8 mouse cellular contexts compared by ENCODE assay signal in genomic region chrX:7728922-7729265, GRCm38 (mm10). TPM values are rescaled to one million over a fixed set of nuclear protein-coding genes. Genes with fewer than 3 reads are reported as not detected.
A peak's percentile ranks its signal among the peaks of the same experiment; 100 is the strongest.
DNase-seq lines count a peak whose midpoint lies in the region; ATAC-seq and TF ChIP-seq lines count a peak whose summit lies in the region.

No protein-coding gene starts in this region.

- no peak for TF ChIP-seq POLR2A in MEL (IDR thresholded peaks at IDR 0.05; ENCODE audit: control insufficient read depth in 1 of 2, insufficient read depth in 1 of 2, low read depth in 1 of 2, low read length in 2 of 2, poor library complexity in 1 of 2)

- TF ChIP-seq CTCF in MEL (IDR thresholded peaks at IDR 0.05 in 2 of 3, conservative IDR thresholded peaks at IDR 0.05 in 1 of 3; ENCODE audit: control insufficient read depth in 1 of 3, insufficient read depth in 1 of 3, low read depth in 2 of 3, low read length in 3 of 3, poor library complexity in 1 of 3, severe bottlenecking in 1 of 3) = no peak
- TF ChIP-seq CTCF in heart, postnatal 0 days (IDR thresholded peaks at IDR 0.05; ENCODE audit: low read depth) = no peak

- DNase-seq in heart, postnatal 25 days (ENCODE audit: low spot score) = no peak
- no peak for DNase-seq in MEL (ENCODE audit: low read depth, low spot score)
- DNase-seq in heart, postnatal 0 days (ENCODE audit: low spot score) = no peak
- DNase-seq in midbrain, embryonic 10.5 days (ENCODE audit: low spot score) = no peak
- no peak for DNase-seq in right cerebral cortex, postnatal 4 days
- no peak for DNase-seq in adrenal gland, postnatal 4 days (ENCODE audit: low spot score in 2 of 2)
- DNase-seq in spleen, adult 18-20 months = no peak

- H3K4me1 ChIP-seq in heart, embryonic 13.5 days = peaks cover 9% of the 10 kb centered on the region; the same call in 1 of the 2 replicates
- peaks cover 3 to 11% of the 10 kb centered on the region in 2 experiments; a peak in 2 of 4 replicates for H3K4me1 ChIP-seq in MEL (ENCODE audit: control insufficient read depth in 1 of 2, insufficient read depth in 2 of 2, low read length in 2 of 2)
- no peaks in the 10 kb centered on the region for H3K4me1 ChIP-seq in heart, postnatal 0 days (ENCODE audit: control insufficient read depth, insufficient read depth)
- H3K4me1 ChIP-seq in midbrain, embryonic 10.5 days = peaks cover 16% of the 10 kb centered on the region

- no peak overlapping the region for H3K27ac ChIP-seq in heart, embryonic 13.5 days (replicated peaks)
- H3K27ac ChIP-seq in MEL (ENCODE audit: control insufficient read depth, low read depth, low read length) = no peak overlapping the region
- no peak overlapping the region for H3K27ac ChIP-seq in heart, postnatal 0 days (ENCODE audit: low read depth)
- H3K27ac ChIP-seq in midbrain, embryonic 10.5 days (replicated peaks) = peak overlapping the region; percentile 81

- H3K4me3 ChIP-seq in heart, embryonic 13.5 days = peak overlapping the region; percentile 58
- peak overlapping the region; percentile 63 to 77 for H3K4me3 ChIP-seq in MEL (ENCODE audit: control insufficient read depth in 1 of 2, insufficient read depth in 1 of 2, low read depth in 2 of 2, low read length in 2 of 2)
- H3K4me3 ChIP-seq in heart, postnatal 0 days (ENCODE audit: low read depth, low read length) = peak overlapping the region; percentile 49
- H3K4me3 ChIP-seq in midbrain, embryonic 10.5 days = peak overlapping the region; percentile 58

- H3K9ac ChIP-seq in heart, embryonic 13.5 days = peak overlapping the region; percentile 78
- H3K9ac ChIP-seq in MEL (ENCODE audit: control insufficient read depth, low read depth, low read length, poor library complexity, severe bottlenecking) = peak overlapping the region; percentile 60
- H3K9ac ChIP-seq in heart, postnatal 0 days (replicated peaks; ENCODE audit: low read depth, low read length) = peak overlapping the region; percentile 20; the same call in 1 of the 2 replicates

- H3K79me2 ChIP-seq in MEL (ENCODE audit: control insufficient read depth, insufficient read depth, low read length, poor library complexity) = no peaks in the 10 kb centered on the region; the same call in 1 of the 2 replicates

- H3K36me3 ChIP-seq in heart, embryonic 13.5 days = peaks cover 27% of the 10 kb centered on the region
- H3K36me3 ChIP-seq in MEL (ENCODE audit: control insufficient read depth in 1 of 2, insufficient read depth in 2 of 2, low read length in 2 of 2) = no peaks in the 10 kb centered on the region
- H3K36me3 ChIP-seq in heart, postnatal 0 days (replicated peaks; ENCODE audit: control insufficient read depth, insufficient read depth, low read length) = peaks cover 23% of the 10 kb centered on the region
- peaks cover 29% of the 10 kb centered on the region for H3K36me3 ChIP-seq in midbrain, embryonic 10.5 days

- no peaks in the 10 kb centered on the region for H3K9me3 ChIP-seq in heart, embryonic 13.5 days
- H3K9me3 ChIP-seq in MEL (replicated peaks; ENCODE audit: insufficient read depth, low read length) = no peaks in the 10 kb centered on the region
- no peaks in the 10 kb centered on the region for H3K9me3 ChIP-seq in heart, postnatal 0 days (replicated peaks; ENCODE audit: control insufficient read depth, low read length)
- H3K9me3 ChIP-seq in midbrain, embryonic 10.5 days (replicated peaks) = peaks cover 25% of the 10 kb centered on the region

- intact Hi-C loops in heart, postnatal 25 days (cut with DNase I) = no loop called here

- no peak for TF ChIP-seq EP300 in MEL (IDR thresholded peaks at IDR 0.05; ENCODE audit: low read depth in 1 of 2, low read length in 2 of 2)
- TF ChIP-seq EP300 in heart, postnatal 0 days (IDR thresholded peaks at IDR 0.05; ENCODE audit: low read depth) = no peak

- no peak for ATAC-seq in heart, embryonic 13.5 days (ENCODE audit: extremely low read depth, insufficient number of reproducible peaks, low FRiP score, low TSS enrichment)
- no peak for ATAC-seq in heart, postnatal 0 days (ENCODE audit: insufficient read depth, low read depth)

- peak overlapping the region; percentile 69 for H3K4me2 ChIP-seq in heart, embryonic 13.5 days
- peak overlapping the region; percentile 61 for H3K4me2 ChIP-seq in heart, postnatal 0 days (ENCODE audit: low read depth, low read length)

- 29% methylated on average over 4 of the region's 4 CpGs for WGBS in heart, embryonic 13.5 days
- 33% methylated on average over 4 of the region's 4 CpGs for WGBS in heart, postnatal 0 days
- 50% methylated on average over 4 of the region's 4 CpGs for WGBS in midbrain, embryonic 10.5 days

- H3K27me3 ChIP-seq in heart, embryonic 13.5 days (replicated peaks) = no peaks in the 10 kb centered on the region
- no peaks in the 10 kb centered on the region for H3K27me3 ChIP-seq in MEL (ENCODE audit: control insufficient read depth in 1 of 2, insufficient read depth in 2 of 2, low read length in 2 of 2)
- H3K27me3 ChIP-seq in heart, postnatal 0 days (ENCODE audit: control insufficient read depth, insufficient read depth, low read length) = no peaks in the 10 kb centered on the region
- H3K27me3 ChIP-seq in midbrain, embryonic 10.5 days (ENCODE audit: low read depth, poor library complexity, severe bottlenecking) = no peaks in the 10 kb centered on the region

- TF ChIP-seq RAD21 in MEL (IDR thresholded peaks at IDR 0.05; ENCODE audit: low read depth, low read length) = no peak

TF ChIP-seq in MEL, 35 proteins besides CTCF, POLR2A, EP300 and RAD21 (continues in another document):
- TF ChIP-seq GATA1 (IDR thresholded peaks at IDR 0.05; ENCODE audit: low read depth, low read length) (no peak), KAT2A (conservative IDR thresholded peaks at IDR 0.05; ENCODE audit: low read depth, low read length) (no peak)

RNA-seq across cellular contexts. Expression of gene Praf2, which starts 0.7 kb away (rescaled TPM):
- 42.4 and 42.5 TPM in 2 replicates for polyA plus RNA-seq in heart, embryonic 13.5 days (2015; fragmentation: Nextera tagmentation; extraction: Ambion mirVana)
- 1 to 10 TPM; 6.5 to 6.9 TPM for total RNA-seq in heart, postnatal 25 days (2021)
- 19.1 and 23.0 TPM in 2 replicates for total RNA-seq in MEL (2012; rRNA removed)
- polyA plus RNA-seq in MEL (2012; ENCODE audit: insufficient read depth in 1 of 2, insufficient read length in 2 of 2, low read depth in 1 of 2, low replicate concordance in 2 of 2, missing spikeins in 1 of 2) = 10 to 100 TPM in 1 of 2 experiments, not detected in 1; 60.1 TPM
- 12.6 and 22.6 TPM in 2 replicates for total RNA-seq in heart, postnatal 0 days (2014; rRNA removed; ENCODE audit: low replicate concordance)
- polyA plus RNA-seq in heart, postnatal 0 days (2015; fragmentation: Nextera tagmentation; extraction: Ambion mirVana) = 11.0 and 13.6 TPM in 2 replicates
- polyA plus RNA-seq in midbrain, embryonic 10.5 days (2016; fragmentation: Nextera tagmentation; extraction: Ambion mirVana) = 85.9 and 90.5 TPM in 2 replicates
- total RNA-seq in adrenal gland, postnatal 4 days (2021) = 10 to 100 TPM; 15.5 to 16.0 TPM

RNA-seq across cellular contexts. Expression of gene Gm45208, which starts 6.8 kb away (rescaled TPM):
- 0.27 and 0.74 TPM in 2 replicates for polyA plus RNA-seq in heart, embryonic 13.5 days (2015; fragmentation: Nextera tagmentation; extraction: Ambion mirVana)
- total RNA-seq in heart, postnatal 25 days (2021) = under 1 TPM in 1 of 2 experiments, not detected in 1; 0.42 TPM
- total RNA-seq in MEL (2012; rRNA removed) = 0.36 TPM in 1 of 2 replicates, not detected in the other
- polyA plus RNA-seq in MEL (2012; ENCODE audit: insufficient read depth in 1 of 2, insufficient read length in 2 of 2, low read depth in 1 of 2, low replicate concordance in 2 of 2, missing spikeins in 1 of 2) = 10 to 100 TPM in 1 of 2 experiments, not detected in 1; 11.0 TPM
- 3.1 TPM in 1 of 2 replicates, not detected in the other for total RNA-seq in heart, postnatal 0 days (2014; rRNA removed; ENCODE audit: low replicate concordance)
- polyA plus RNA-seq in heart, postnatal 0 days (2015; fragmentation: Nextera tagmentation; extraction: Ambion mirVana) = not detected in 2 replicates
- 0.36 and 0.50 TPM in 2 replicates for polyA plus RNA-seq in midbrain, embryonic 10.5 days (2016; fragmentation: Nextera tagmentation; extraction: Ambion mirVana)
- 1 to 10 TPM in 1 of 2 experiments, not detected in 1; 1.4 TPM for total RNA-seq in adrenal gland, postnatal 4 days (2021)

RNA-seq across cellular contexts. Expression of gene Wdr45, which starts 14.8 kb away (rescaled TPM):
- 25.0 and 28.7 TPM in 2 replicates for polyA plus RNA-seq in heart, embryonic 13.5 days (2015; fragmentation: Nextera tagmentation; extraction: Ambion mirVana)
- 10 to 100 TPM; 34.4 to 44.8 TPM for total RNA-seq in heart, postnatal 25 days (2021)
- total RNA-seq in MEL (2012; rRNA removed) = 13.9 and 16.0 TPM in 2 replicates
- polyA plus RNA-seq in MEL (2012; ENCODE audit: insufficient read depth in 1 of 2, insufficient read length in 2 of 2, low read depth in 1 of 2, low replicate concordance in 2 of 2, missing spikeins in 1 of 2) = 10 to 100 TPM in 1 of 2 experiments, not detected in 1; 36.1 TPM
- total RNA-seq in heart, postnatal 0 days (2014; rRNA removed; ENCODE audit: low replicate concordance) = 24.2 and 52.7 TPM in 2 replicates
- polyA plus RNA-seq in heart, postnatal 0 days (2015; fragmentation: Nextera tagmentation; extraction: Ambion mirVana) = 27.1 and 29.2 TPM in 2 replicates
- polyA plus RNA-seq in midbrain, embryonic 10.5 days (2016; fragmentation: Nextera tagmentation; extraction: Ambion mirVana) = 16.7 and 23.2 TPM in 2 replicates
- total RNA-seq in adrenal gland, postnatal 4 days (2021) = 10 to 100 TPM; 68.0 to 75.4 TPM

RNA-seq across cellular contexts. Expression of gene Ccdc120, which starts 21.8 kb away (rescaled TPM):
- polyA plus RNA-seq in heart, embryonic 13.5 days (2015; fragmentation: Nextera tagmentation; extraction: Ambion mirVana) = 5.6 and 6.1 TPM in 2 replicates
- 1 to 10 TPM in 1 of 2 experiments, under 1 TPM in 1; 0.91 to 2.0 TPM for total RNA-seq in heart, postnatal 25 days (2021)
- 3.9 and 5.8 TPM in 2 replicates for total RNA-seq in MEL (2012; rRNA removed)
- 10 to 100 TPM in 1 of 2 experiments, not detected in 1; 12.2 TPM for polyA plus RNA-seq in MEL (2012; ENCODE audit: insufficient read depth in 1 of 2, insufficient read length in 2 of 2, low read depth in 1 of 2, low replicate concordance in 2 of 2, missing spikeins in 1 of 2)
- total RNA-seq in heart, postnatal 0 days (2014; rRNA removed; ENCODE audit: low replicate concordance) = 0.92 and 5.8 TPM in 2 replicates
- polyA plus RNA-seq in heart, postnatal 0 days (2015; fragmentation: Nextera tagmentation; extraction: Ambion mirVana) = 1.8 and 2.2 TPM in 2 replicates
- 17.0 and 17.6 TPM in 2 replicates for polyA plus RNA-seq in midbrain, embryonic 10.5 days (2016; fragmentation: Nextera tagmentation; extraction: Ambion mirVana)
- total RNA-seq in adrenal gland, postnatal 4 days (2021) = 10 to 100 TPM in 1 of 2 experiments, 1 to 10 TPM in 1; 9.0 to 10.8 TPM

RNA-seq across cellular contexts. Expression of gene Gpkow, which starts 32.0 kb away (rescaled TPM):
- polyA plus RNA-seq in heart, embryonic 13.5 days (2015; fragmentation: Nextera tagmentation; extraction: Ambion mirVana) = 28.3 and 30.2 TPM in 2 replicates
- 10 to 100 TPM; 19.5 to 21.3 TPM for total RNA-seq in heart, postnatal 25 days (2021)
- 23.0 and 23.4 TPM in 2 replicates for total RNA-seq in MEL (2012; rRNA removed)
- 100 to 1,000 TPM in 1 of 2 experiments, 10 to 100 TPM in 1; 37.0 to 539 TPM for polyA plus RNA-seq in MEL (2012; ENCODE audit: insufficient read depth in 1 of 2, insufficient read length in 2 of 2, low read depth in 1 of 2, low replicate concordance in 2 of 2, missing spikeins in 1 of 2)
- total RNA-seq in heart, postnatal 0 days (2014; rRNA removed; ENCODE audit: low replicate concordance) = 2.8 and 9.9 TPM in 2 replicates
- 21.3 and 22.7 TPM in 2 replicates for polyA plus RNA-seq in heart, postnatal 0 days (2015; fragmentation: Nextera tagmentation; extraction: Ambion mirVana)
- 40.2 and 44.5 TPM in 2 replicates for polyA plus RNA-seq in midbrain, embryonic 10.5 days (2016; fragmentation: Nextera tagmentation; extraction: Ambion mirVana)
- total RNA-seq in adrenal gland, postnatal 4 days (2021) = 10 to 100 TPM; 47.7 to 48.2 TPM

Comparison
In these comparisons a context has a peak if more than half of its experiments do, and no peak if none do; other contexts are left out.
1. H3K9ac ChIP-seq: peak in every context shown above with its lines; median percentile 78 in heart, embryonic 13.5 days; 60 in MEL; 20 in heart, postnatal 0 days.